Mouse (Mus musculus) heart, embryonic 10.5 days (tissue): Measurements from ENCODE around the gene Scyl1. TPM values are rescaled to one million over a fixed set of nuclear protein-coding genes. Genes with fewer than 3 reads are reported as not detected.

ENCODE experiments used
- DNase-seq: peaks from one replicate; pipeline ENCODE4 v3.0.0-alpha.2; 2017; ENCODE audit warnings: low spot score
- H3K27ac ChIP-seq: fragments of 300-500 bp; sonication (generic); 2 replicates; pipeline ENCODE4 v1.5.1; 2016; ENCODE audit warnings: mild to moderate bottlenecking
- H3K27me3 ChIP-seq: fragments of 300-500 bp; sonication (generic); 2 replicates; pipeline ENCODE4 v1.6.1; 2016; ENCODE audit warnings: mild to moderate bottlenecking; ENCODE audit not compliant: poor library complexity, insufficient read depth, severe bottlenecking
- H3K36me3 ChIP-seq: fragments of 300-500 bp; sonication (generic); 2 replicates; pipeline ENCODE4 v1.6.1; 2016; ENCODE audit warnings: mild to moderate bottlenecking, moderate library complexity
- H3K4me1 ChIP-seq: fragments of 300-500 bp; sonication (generic); 2 replicates; pipeline ENCODE4 v1.6.1; 2016; ENCODE audit warnings: mild to moderate bottlenecking
- H3K4me3 ChIP-seq: fragments of 300-500 bp; sonication (generic); 2 replicates; pipeline ENCODE4 v1.5.1; 2016; ENCODE audit warnings: mild to moderate bottlenecking, moderate library complexity
- H3K9me3 ChIP-seq: fragments of 300-500 bp; sonication (generic); 2 replicates; pipeline ENCODE4 v1.6.1; 2016; ENCODE audit warnings: mild to moderate bottlenecking, moderate library complexity
- WGBS: fragments of 180-500 bp; shearing (Covaris S2); methylation state at CpG from one replicate; pipeline ENCODE4 v1.1.7; 2016; 5-methylcytosine and 5-hydroxymethylcytosine counted together
- polyA plus RNA-seq: library from polyadenylated mRNA; unstranded; fragments of >200 nt; fragmentation: Nextera tagmentation; extraction: Ambion mirVana; gene quantifications from 2 replicates; pipeline ENCODE4 v1.2.1, GENCODE M21; 2016

Scyl1 gene
- polyA plus RNA-seq, 1 experiment from 2014 or later = 74.4 TPM

- peak within 1 kb of the TSS; percentile 97 for H3K4me3 ChIP-seq
- 5% methylated on average over 49 of the region's 49 CpGs for WGBS
- H3K27me3 ChIP-seq = no peaks in the 10 kb centered on the region
- peaks cover 41% of the 10 kb centered on the region for H3K36me3 ChIP-seq
- H3K27ac ChIP-seq = peak within 1 kb of the TSS; percentile 91
- no peaks in the 10 kb centered on the region for H3K9me3 ChIP-seq
- peak; percentile 89 for DNase-seq
- H3K4me1 ChIP-seq = peaks cover 73% of the 10 kb centered on the region
These were observed 45.3 kb downstream of the Scyl1 start, which contains the start of gene Ehbp1l1 for GRCm38 (mm10) chr19:5725767-5726515. Gene Ehbp1l1 (minus strand): TSS chr19:5726317.

GRCm38 (mm10) chr19:5725029-5725707 is 46.1 kb downstream of the Scyl1 start:
- no peaks in the 10 kb centered on the region for H3K9me3 ChIP-seq
- H3K27me3 ChIP-seq = no peaks in the 10 kb centered on the region
- H3K4me1 ChIP-seq = peaks cover 65% of the 10 kb centered on the region
- DNase-seq = peak; percentile 89
- WGBS = 31% methylated on average over 12 of the region's 12 CpGs
- H3K4me3 ChIP-seq = peak overlapping the region; percentile 97
- H3K27ac ChIP-seq = peak overlapping the region; percentile 91
- H3K36me3 ChIP-seq = peaks cover 45% of the 10 kb centered on the region

- DNase-seq = peak; percentile 85
- 28% methylated on average over 7 of the region's 7 CpGs for WGBS
- Histone ChIP-seq H3K27ac (peak overlapping the region; percentile 91), H3K4me1 (peaks cover 59% of the 10 kb centered on the region), H3K36me3 (peaks cover 48% of the 10 kb centered on the region), H3K27me3 (no peaks in the 10 kb centered on the region), H3K9me3 (no peaks in the 10 kb centered on the region), H3K4me3 (peak overlapping the region; percentile 97)
These were observed 46.7 kb downstream of the Scyl1 start for GRCm38 (mm10) chr19:5724549-5724941.

- no peaks in the 10 kb centered on the region for H3K9me3 ChIP-seq
- H3K36me3 ChIP-seq = peaks cover 53% of the 10 kb centered on the region
- peaks cover 58% of the 10 kb centered on the region for H3K4me1 ChIP-seq
- peak overlapping the region; percentile 91 for H3K27ac ChIP-seq
- H3K4me3 ChIP-seq = peak overlapping the region; percentile 97
- H3K27me3 ChIP-seq = no peaks in the 10 kb centered on the region
- 40% methylated on average over 4 of the region's 4 CpGs for WGBS
- DNase-seq = no peak
These were observed 47.2 kb downstream of the Scyl1 start for GRCm38 (mm10) chr19:5723934-5724548.

- WGBS = 89% methylated on average over 7 of the region's 7 CpGs
- Histone ChIP-seq H3K36me3 (peaks cover 64% of the 10 kb centered on the region), H3K4me1 (peaks cover 51% of the 10 kb centered on the region), H3K9me3 (no peaks in the 10 kb centered on the region), H3K27me3 (no peaks in the 10 kb centered on the region), H3K27ac (peak overlapping the region; percentile 91; the same call in 1 of the 2 replicates), H3K4me3 (peak overlapping the region; percentile 97; the same call in 1 of the 2 replicates)
- no peak for DNase-seq
These were observed 48.3 kb downstream of the Scyl1 start for GRCm38 (mm10) chr19:5722848-5723425.

- H3K9me3 ChIP-seq = no peaks in the 10 kb centered on the region
- H3K4me3 ChIP-seq = no peak overlapping the region
- peaks cover 80% of the 10 kb centered on the region for H3K36me3 ChIP-seq
- no peaks in the 10 kb centered on the region for H3K27me3 ChIP-seq
- H3K27ac ChIP-seq = no peak overlapping the region; the same call in 1 of the 2 replicates
- WGBS = 86% methylated on average over 6 of the region's 6 CpGs
- no peak for DNase-seq
- peaks cover 50% of the 10 kb centered on the region for H3K4me1 ChIP-seq
These were observed 50.0 kb downstream of the Scyl1 start for GRCm38 (mm10) chr19:5721233-5721632.

GRCm38 (mm10) chr19:5716955-5717354 is 54.3 kb downstream of the Scyl1 start:
- peaks cover 43% of the 10 kb centered on the region for H3K4me1 ChIP-seq
- no peak overlapping the region; the same call in 1 of the 2 replicates for H3K4me3 ChIP-seq
- H3K27me3 ChIP-seq = no peaks in the 10 kb centered on the region
- H3K36me3 ChIP-seq = peaks cover 99% of the 10 kb centered on the region
- H3K27ac ChIP-seq = no peak overlapping the region; the same call in 1 of the 2 replicates
- no peak for DNase-seq
- 49% methylated on average over 10 of the region's 10 CpGs for WGBS
- no peaks in the 10 kb centered on the region for H3K9me3 ChIP-seq

- Histone ChIP-seq H3K36me3 (peaks cover 99% of the 10 kb centered on the region), H3K4me1 (peaks cover 43% of the 10 kb centered on the region), H3K4me3 (peak overlapping the region; percentile 29; the same call in 1 of the 2 replicates), H3K9me3 (no peaks in the 10 kb centered on the region), H3K27ac (peak overlapping the region; percentile 10; the same call in 1 of the 2 replicates), H3K27me3 (no peaks in the 10 kb centered on the region)
- no peak for DNase-seq
- WGBS = 34% methylated on average over 43 of the region's 43 CpGs
These were observed 55.2 kb downstream of the Scyl1 start for GRCm38 (mm10) chr19:5715793-5716688.

- WGBS = 16% methylated on average over 2 of the region's 2 CpGs
- H3K27me3 ChIP-seq = no peaks in the 10 kb centered on the region
- H3K4me3 ChIP-seq = no peak overlapping the region
- H3K9me3 ChIP-seq = no peaks in the 10 kb centered on the region
- H3K27ac ChIP-seq = peak overlapping the region; percentile 31; the same call in 1 of the 2 replicates
- no peak for DNase-seq
- peaks cover 97% of the 10 kb centered on the region for H3K36me3 ChIP-seq
- peaks cover 43% of the 10 kb centered on the region for H3K4me1 ChIP-seq
These were observed 57.5 kb downstream of the Scyl1 start for GRCm38 (mm10) chr19:5713730-5714129.

GRCm38 (mm10) chr19:5713255-5713654 is 58.0 kb downstream of the Scyl1 start:
- Histone ChIP-seq H3K9me3 (no peaks in the 10 kb centered on the region), H3K4me1 (peaks cover 40% of the 10 kb centered on the region), H3K36me3 (peaks cover 97% of the 10 kb centered on the region), H3K27ac (0 out of 2 replicates have a peak overlapping the region, but pooled peaks have one; percentile 31), H3K27me3 (no peaks in the 10 kb centered on the region), H3K4me3 (no peak overlapping the region)
- 74% methylated on average over 5 of the region's 5 CpGs for WGBS
- DNase-seq = no peak

GRCm38 (mm10) chr19:5711907-5712460 is 59.2 kb downstream of the Scyl1 start:
- peaks cover 31% of the 10 kb centered on the region for H3K4me1 ChIP-seq
- H3K27me3 ChIP-seq = no peaks in the 10 kb centered on the region
- no peak overlapping the region for H3K27ac ChIP-seq
- WGBS = 94% methylated on average over 14 of the region's 14 CpGs
- H3K9me3 ChIP-seq = no peaks in the 10 kb centered on the region
- H3K36me3 ChIP-seq = peaks cover 97% of the 10 kb centered on the region
- DNase-seq = no peak
- H3K4me3 ChIP-seq = no peak overlapping the region
